Mouse (Mus musculus) lung, embryonic 16.5 days (tissue): ENCODE measurements at regions not wholly inside any gene's neighbourhood (a gene's known extent, or its start where the extent isn't known, plus 50 kb on each side); places are given as distances from the start of the nearest gene placed in this dataset.

ENCODE experiments used
- ATAC-seq: fragments of 200-750 bp; cut with Nextera tagmentation; 2 replicates; pipeline ENCODE4 v1.8.0; 2017; ENCODE audit warnings: low read depth, mild to moderate bottlenecking, moderate library complexity
- H3K27ac ChIP-seq: fragments of 300-500 bp; sonication (generic); 2 replicates; pipeline ENCODE4 v1.5.1; 2014; ENCODE audit warnings: mild to moderate bottlenecking, control low read depth, low read length
- H3K27me3 ChIP-seq: fragments of 300-500 bp; sonication (generic); 2 replicates; pipeline ENCODE4 v1.6.1; 2014; ENCODE audit warnings: low read depth, low read length, mixed read lengths; ENCODE audit not compliant: control insufficient read depth, insufficient read depth
- H3K36me3 ChIP-seq: fragments of 300-500 bp; sonication (generic); 2 replicates; pipeline ENCODE4 v1.6.1; 2014; ENCODE audit warnings: low read length; ENCODE audit not compliant: control insufficient read depth, insufficient read depth
- H3K4me1 ChIP-seq: fragments of 300-500 bp; sonication (generic); replicated peaks from 2 replicates; pipeline ENCODE4 v1.6.1; 2014; ENCODE audit warnings: low read length, mixed read lengths; ENCODE audit not compliant: control insufficient read depth, insufficient read depth
- H3K4me2 ChIP-seq: fragments of 300-500 bp; sonication (generic); 2 replicates; pipeline ENCODE4 v1.6.1; 2014; ENCODE audit warnings: low read depth, low read length, control low read depth
- H3K4me3 ChIP-seq: fragments of 300-500 bp; sonication (generic); 2 replicates; pipeline ENCODE4 v1.5.1; 2014; ENCODE audit warnings: mild to moderate bottlenecking, low read length, control low read depth
- H3K9ac ChIP-seq: fragments of 300-500 bp; sonication (generic); 2 replicates; pipeline ENCODE4 v1.6.1; 2014; ENCODE audit warnings: low read length, control low read depth
- H3K9me3 ChIP-seq: fragments of 300-500 bp; sonication (generic); 2 replicates; pipeline ENCODE4 v1.6.1; 2016; ENCODE audit warnings: low read length; ENCODE audit not compliant: control insufficient read depth
- WGBS: fragments of 180-500 bp; shearing (Covaris S2); extraction: QIAGEN DNeasy Blood & Tissue Kit; methylation state at CpG from one replicate; pipeline ENCODE4 v1.1.7; 2014; 5-methylcytosine and 5-hydroxymethylcytosine counted together

DNA sequence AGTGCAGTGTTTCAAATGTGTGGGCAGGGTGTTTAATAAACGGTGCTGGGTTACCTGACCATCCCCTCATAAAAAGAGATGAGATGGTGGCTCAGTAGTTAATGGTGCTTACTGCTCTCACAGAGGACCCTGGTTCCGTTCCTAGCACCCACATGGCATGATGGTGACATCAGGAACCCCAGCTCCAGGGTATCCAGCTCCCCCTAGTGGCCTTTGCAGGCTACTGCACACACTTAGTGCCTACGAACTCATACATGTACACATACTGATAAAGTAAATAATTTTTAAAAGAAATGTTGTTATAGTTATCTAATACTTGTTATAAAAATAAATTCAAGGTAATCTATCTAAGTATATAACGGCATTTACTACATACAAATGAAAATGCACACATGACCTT is 157.3 kb downstream of the Rpap3 start:
- no peak for ATAC-seq
- Histone ChIP-seq H3K4me2 (no peak overlapping the region), H3K36me3 (no peaks in the 10 kb centered on the region), H3K27ac (no peak overlapping the region), H3K9ac (no peak overlapping the region), H3K9me3 (0 out of 2 replicates have a peak, but pooled peaks cover 4% of the 10 kb centered on the region), H3K27me3 (no peaks in the 10 kb centered on the region), H3K4me1 (no peaks in the 10 kb centered on the region), H3K4me3 (no peak overlapping the region)
- WGBS = 78% methylated on average over 4 of the region's 4 CpGs

DNA sequence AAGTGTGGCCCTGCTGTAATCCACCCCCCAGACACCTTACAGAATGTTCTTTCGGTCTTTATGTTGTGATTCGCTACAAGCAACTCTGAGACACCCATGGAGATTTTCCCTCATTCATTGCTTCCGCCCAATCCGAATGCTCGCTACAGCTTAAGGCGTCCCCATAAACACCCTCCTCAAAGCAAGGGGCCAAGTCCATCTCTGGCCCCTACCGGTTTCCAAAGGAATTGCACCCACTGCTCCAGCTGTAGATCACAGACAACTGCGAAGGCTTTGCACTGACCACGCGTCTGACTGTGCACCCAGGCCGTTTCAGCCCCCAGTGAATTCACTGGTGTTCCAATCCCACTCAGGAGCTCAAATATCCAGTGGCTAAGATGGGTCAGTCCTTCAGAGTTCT is 160.6 kb downstream of the Rpap3 start:
- H3K4me1 ChIP-seq = no peaks in the 10 kb centered on the region
- H3K27me3 ChIP-seq = no peaks in the 10 kb centered on the region
- no peaks in the 10 kb centered on the region for H3K36me3 ChIP-seq
- no peak for ATAC-seq
- H3K27ac ChIP-seq = no peak overlapping the region
- H3K4me2 ChIP-seq = no peak overlapping the region
- 0 out of 2 replicates have a peak, but pooled peaks cover 4% of the 10 kb centered on the region for H3K9me3 ChIP-seq
- WGBS = 86% methylated on average over 11 of the region's 11 CpGs
- no peak overlapping the region for H3K4me3 ChIP-seq
- no peak overlapping the region for H3K9ac ChIP-seq

DNA sequence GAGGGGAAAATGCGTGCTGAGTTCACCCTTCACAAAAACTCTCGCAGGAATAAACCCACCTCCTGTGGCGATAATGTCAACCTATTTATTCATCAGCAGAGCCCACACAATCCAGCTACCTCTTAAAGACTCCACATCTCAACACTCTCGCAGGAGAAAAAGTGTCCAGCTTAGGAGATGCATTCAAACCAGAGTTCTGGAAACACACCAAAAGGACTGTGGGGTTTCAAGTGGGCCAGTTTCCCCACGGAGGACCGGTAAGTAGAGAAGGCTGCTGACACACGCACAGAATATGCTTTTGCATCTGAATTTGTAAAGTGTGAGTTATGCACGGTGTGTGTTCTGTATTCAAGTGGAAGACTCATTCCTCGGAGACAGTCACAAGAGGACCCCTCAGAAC is 164.0 kb downstream of the Rpap3 start:
- 0 out of 2 replicates have a peak, but pooled peaks cover 2% of the 10 kb centered on the region for H3K9me3 ChIP-seq
- no peak overlapping the region for H3K9ac ChIP-seq
- WGBS = 66% methylated on average over 9 of the region's 9 CpGs
- no peaks in the 10 kb centered on the region for H3K36me3 ChIP-seq
- H3K27ac ChIP-seq = no peak overlapping the region
- no peak overlapping the region for H3K4me2 ChIP-seq
- no peak for ATAC-seq
- H3K4me3 ChIP-seq = no peak overlapping the region
- no peaks in the 10 kb centered on the region for H3K27me3 ChIP-seq
- no peaks in the 10 kb centered on the region for H3K4me1 ChIP-seq

DNA sequence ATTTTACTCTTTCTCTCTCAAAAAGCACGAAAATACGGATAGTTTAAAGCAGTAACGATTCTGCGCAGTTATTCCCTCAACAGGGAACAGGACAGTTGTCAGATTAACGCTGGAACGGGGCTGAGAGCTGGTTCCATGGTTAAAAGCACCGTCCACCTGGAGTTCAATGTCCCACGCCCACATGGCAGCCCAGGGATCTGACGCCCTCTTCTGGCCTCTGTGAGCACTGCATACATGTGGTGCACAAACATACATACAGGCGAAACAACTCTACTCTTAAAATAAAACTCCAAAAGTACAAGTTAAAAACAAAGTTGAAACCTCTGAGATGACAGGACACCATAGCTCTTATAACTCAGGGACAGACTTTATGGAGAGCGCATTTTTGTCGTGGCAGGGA is 169.5 kb downstream of the Rpap3 start:
- no peaks in the 10 kb centered on the region for H3K36me3 ChIP-seq
- 91% methylated on average over 12 of the region's 12 CpGs for WGBS
- no peak overlapping the region for H3K4me2 ChIP-seq
- no peak for ATAC-seq
- no peak overlapping the region for H3K9ac ChIP-seq
- H3K9me3 ChIP-seq = no peaks in the 10 kb centered on the region
- no peak overlapping the region for H3K27ac ChIP-seq
- H3K27me3 ChIP-seq = no peaks in the 10 kb centered on the region
- H3K4me1 ChIP-seq = no peaks in the 10 kb centered on the region
- no peak overlapping the region for H3K4me3 ChIP-seq

- no peaks in the 10 kb centered on the region for H3K36me3 ChIP-seq
- H3K4me1 ChIP-seq = no peaks in the 10 kb centered on the region
- no peak overlapping the region for H3K4me2 ChIP-seq
- no peak for ATAC-seq
- no peak overlapping the region for H3K4me3 ChIP-seq
- no peak overlapping the region for H3K27ac ChIP-seq
- H3K9ac ChIP-seq = no peak overlapping the region
- 72% methylated on average over 5 of the region's 5 CpGs for WGBS
- no peaks in the 10 kb centered on the region for H3K27me3 ChIP-seq
- H3K9me3 ChIP-seq = no peaks in the 10 kb centered on the region
Observed at GRCm38 (mm10) chr15:97534878-97535277, 170.7 kb downstream of the Rpap3 start.

GRCm38 (mm10) chr15:97533553-97534291 is 171.9 kb downstream of the Rpap3 start:
- H3K9ac ChIP-seq = no peak overlapping the region
- H3K9me3 ChIP-seq = no peaks in the 10 kb centered on the region
- no peak for ATAC-seq
- H3K4me3 ChIP-seq = no peak overlapping the region
- no peak overlapping the region for H3K4me2 ChIP-seq
- 71% methylated on average over 12 of the region's 12 CpGs for WGBS
- no peaks in the 10 kb centered on the region for H3K27me3 ChIP-seq
- no peaks in the 10 kb centered on the region for H3K4me1 ChIP-seq
- no peak overlapping the region for H3K27ac ChIP-seq
- no peaks in the 10 kb centered on the region for H3K36me3 ChIP-seq

DNA sequence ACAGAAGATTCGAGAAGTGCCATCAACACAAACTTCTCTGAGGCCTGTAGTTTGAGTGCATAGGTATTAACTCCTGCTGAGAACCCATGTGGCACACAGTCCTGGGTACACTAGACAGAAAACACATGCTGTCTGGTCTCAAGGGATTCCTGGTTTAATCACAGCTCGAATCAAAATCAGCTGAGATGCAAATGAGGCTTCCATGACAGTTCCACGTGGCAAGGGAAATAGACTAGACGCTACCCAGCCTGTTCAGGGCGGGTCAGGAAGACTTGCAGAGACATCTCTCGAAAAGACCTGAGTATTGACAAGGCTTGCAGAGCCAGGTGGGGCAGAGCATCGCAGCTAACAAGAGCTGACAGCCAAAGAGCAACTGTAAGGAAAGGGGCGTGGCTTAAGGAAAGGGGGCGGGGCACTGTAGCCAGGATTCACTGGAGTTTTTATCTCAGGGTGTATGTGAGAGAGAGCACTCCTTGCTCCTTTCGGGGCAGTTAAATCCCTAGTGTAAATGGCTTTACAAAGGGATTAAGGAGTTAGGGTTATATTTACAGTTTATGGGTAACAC is 173.2 kb downstream of the Rpap3 start:
- Histone ChIP-seq H3K36me3 (no peaks in the 10 kb centered on the region), H3K9me3 (no peaks in the 10 kb centered on the region), H3K27me3 (no peaks in the 10 kb centered on the region), H3K4me3 (no peak overlapping the region), H3K27ac (no peak overlapping the region), H3K4me1 (no peaks in the 10 kb centered on the region), H3K4me2 (no peak overlapping the region), H3K9ac (no peak overlapping the region)
- no peak for ATAC-seq
- 64% methylated on average over 10 of the region's 10 CpGs for WGBS

- 76% methylated on average over 11 of the region's 11 CpGs for WGBS
- no peak for ATAC-seq
- Histone ChIP-seq H3K9me3 (no peaks in the 10 kb centered on the region), H3K4me1 (no peaks in the 10 kb centered on the region), H3K4me3 (no peak overlapping the region), H3K27me3 (no peaks in the 10 kb centered on the region), H3K4me2 (no peak overlapping the region), H3K9ac (no peak overlapping the region), H3K27ac (no peak overlapping the region), H3K36me3 (no peaks in the 10 kb centered on the region)
Observed at GRCm38 (mm10) chr15:97528291-97529050, 177.2 kb downstream of the Rpap3 start.

- Histone ChIP-seq H3K27me3 (no peaks in the 10 kb centered on the region), H3K4me1 (no peaks in the 10 kb centered on the region), H3K27ac (no peak overlapping the region), H3K4me3 (no peak overlapping the region), H3K36me3 (no peaks in the 10 kb centered on the region), H3K9me3 (no peaks in the 10 kb centered on the region), H3K4me2 (no peak overlapping the region), H3K9ac (no peak overlapping the region)
- WGBS = 80% methylated on average over 2 of the region's 2 CpGs
- no peak for ATAC-seq
Observed at GRCm38 (mm10) chr15:97520395-97520794, 185.2 kb downstream of the Rpap3 start.
